Mouse (Mus musculus) kidney, postnatal 0 days (tissue): ENCODE measurements around the gene Cep135. TPM values are rescaled to one million over a fixed set of nuclear protein-coding genes. Genes with fewer than 3 reads are reported as not detected.
A peak's percentile ranks its signal among the peaks of the same experiment; 100 is the strongest.

Experiments
- ATAC-seq: fragments of 200-750 bp; cut with Nextera tagmentation; replicated peaks from 2 replicates; pipeline ENCODE4 v1.8.0; 2017; ENCODE audit warnings: low read depth, moderate number of reproducible peaks, moderate TSS enrichment, moderate library complexity; ENCODE audit not compliant: low FRiP score
- DNase-seq: peaks from one replicate; pipeline ENCODE4 v3.0.0-alpha.2; 2016; ENCODE audit warnings: low spot score
- H3K27ac ChIP-seq: fragments of 300-500 bp; sonication (generic); 2 replicates; pipeline ENCODE4 v1.5.1; 2014; ENCODE audit warnings: mild to moderate bottlenecking
- H3K27me3 ChIP-seq: fragments of 300-500 bp; sonication (generic); 2 replicates; pipeline ENCODE4 v1.6.1; 2014; ENCODE audit warnings: low read length, mixed read lengths; ENCODE audit not compliant: insufficient read depth
- H3K36me3 ChIP-seq: fragments of 300-500 bp; sonication (generic); 2 replicates; pipeline ENCODE4 v1.6.1; 2014; ENCODE audit warnings: low read length, mixed read lengths; ENCODE audit not compliant: insufficient read depth
- H3K4me1 ChIP-seq: fragments of 300-500 bp; sonication (generic); replicated peaks from 2 replicates; pipeline ENCODE4 v1.6.1; 2014; ENCODE audit warnings: antibody characterized with exemption, low read length, mixed read lengths; ENCODE audit not compliant: insufficient read depth
- H3K4me2 ChIP-seq: fragments of 300-500 bp; sonication (generic); 2 replicates; pipeline ENCODE4 v1.6.1; 2014; ENCODE audit warnings: mild to moderate bottlenecking, low read length, moderate library complexity, mixed read lengths
- H3K4me3 ChIP-seq: fragments of 300-500 bp; sonication (generic); replicated peaks from 2 replicates; pipeline ENCODE4 v1.5.1; 2014; ENCODE audit warnings: low read depth, low read length
- H3K9ac ChIP-seq: fragments of 300-500 bp; sonication (generic); 2 replicates; pipeline ENCODE4 v1.6.1; 2014; ENCODE audit warnings: low read depth, low read length
- H3K9me3 ChIP-seq: fragments of 300-500 bp; sonication (generic); replicated peaks from 2 replicates; pipeline ENCODE4 v1.6.1; 2016; ENCODE audit warnings: low read length, inconsistent platforms, mixed read lengths
- CTCF ChIP-seq: IDR thresholded peaks from 2 replicates; pipeline ENCODE4 v1.5.1; 2016; ENCODE audit warnings: antibody characterized with exemption, low read depth, mild to moderate bottlenecking, moderate library complexity
- WGBS: fragments of 180-500 bp; shearing (Covaris S2); extraction: QIAGEN DNeasy Blood & Tissue Kit; methylation state at CpG from one replicate; pipeline ENCODE4 v1.1.7; 2014; 5-methylcytosine and 5-hydroxymethylcytosine counted together
- polyA plus RNA-seq: library from polyadenylated mRNA; unstranded; fragments of >200 nt; fragmentation: Nextera tagmentation; extraction: Ambion mirVana; gene quantifications from 2 replicates; pipeline ENCODE4 v1.2.1, GENCODE M21; 2015

The Cep135 gene
- polyA plus RNA-seq, 1 experiment from 2014 or later, result 3.7 TPM

DNA sequence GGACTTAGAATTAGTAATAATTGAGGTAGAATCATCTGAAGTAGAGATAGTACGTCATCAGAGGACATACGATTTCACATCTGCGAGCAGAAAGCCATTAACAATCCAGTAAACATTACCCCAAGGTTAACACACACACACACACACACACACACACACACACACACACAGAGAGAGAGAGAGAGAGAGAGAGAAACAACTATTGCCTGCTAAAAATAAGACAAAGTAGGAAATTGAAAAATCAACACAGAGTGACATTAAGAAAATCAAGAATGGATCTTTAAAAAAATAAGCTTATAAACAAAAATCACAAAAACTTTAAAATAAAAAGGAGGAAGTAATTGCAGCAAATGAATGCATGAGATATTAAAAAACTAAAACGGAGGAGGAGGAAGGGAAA, 61.4 kb downstream of the Cep135 start:
- H3K9me3 ChIP-seq, result no peaks in the 10 kb centered on the region
- H3K4me1 ChIP-seq, result no peaks in the 10 kb centered on the region
- DNase-seq (no peak), ATAC-seq (no peak)
- no peak for TF ChIP-seq CTCF
- 56% methylated on average over 4 of the region's 4 CpGs for WGBS
- no peak overlapping the region for H3K9ac ChIP-seq
- no peak overlapping the region for H3K4me3 ChIP-seq
- H3K36me3 ChIP-seq, result 0 out of 2 replicates have a peak, but pooled peaks cover 3% of the 10 kb centered on the region
- H3K27ac ChIP-seq, result no peak overlapping the region
- no peak overlapping the region for H3K4me2 ChIP-seq
- no peaks in the 10 kb centered on the region for H3K27me3 ChIP-seq

GRCm38 (mm10) chr5:76651151-76651725, 62.7 kb downstream of the Cep135 start:
- H3K9me3 ChIP-seq, result no peaks in the 10 kb centered on the region
- H3K4me3 ChIP-seq, result no peak overlapping the region
- H3K9ac ChIP-seq, result no peak overlapping the region
- TF ChIP-seq CTCF, result no peak
- no peaks in the 10 kb centered on the region for H3K4me1 ChIP-seq
- DNase-seq, result no peak
- H3K4me2 ChIP-seq, result no peak overlapping the region
- H3K36me3 ChIP-seq, result no peaks in the 10 kb centered on the region
- ATAC-seq, result 0 out of 2 replicates have a peak, but pooled peaks have one; percentile 46
- H3K27me3 ChIP-seq, result no peaks in the 10 kb centered on the region
- 59% methylated on average over 5 of the region's 5 CpGs for WGBS
- H3K27ac ChIP-seq, result no peak overlapping the region

GRCm38 (mm10) chr5:76656212-76656611, 67.7 kb downstream of the Cep135 start, which contains the start of gene C530008M17Rik:
Gene C530008M17Rik (plus strand): TSS chr5:76656512.
- Histone ChIP-seq H3K27me3 (0 out of 2 replicates have a peak, but pooled peaks cover 4% of the 10 kb centered on the region), H3K27ac (peak within 1 kb of the TSS; percentile 68; the same call in 1 of the 2 replicates), H3K4me1 (no peaks in the 10 kb centered on the region), H3K9me3 (no peaks in the 10 kb centered on the region), H3K4me3 (peak within 1 kb of the TSS; percentile 78), H3K9ac (peak within 1 kb of the TSS; percentile 79), H3K36me3 (no peaks in the 10 kb centered on the region), H3K4me2 (peak within 1 kb of the TSS; percentile 99)
- 93% methylated on average over 2 of the region's 2 CpGs for WGBS
- no peak for TF ChIP-seq CTCF
- ATAC-seq, result no peak
- no peak for DNase-seq

- H3K4me1 ChIP-seq, result no peaks in the 10 kb centered on the region
- H3K9me3 ChIP-seq, result no peaks in the 10 kb centered on the region
- H3K4me2 ChIP-seq, result peak overlapping the region; percentile 99
- TF ChIP-seq CTCF, result peak; percentile 44; the same call in 1 of the 2 replicates
- under 1% methylated on average over 62 of the region's 80 CpGs for WGBS
- peak overlapping the region; percentile 78 for H3K4me3 ChIP-seq
- H3K27me3 ChIP-seq, result 0 out of 2 replicates have a peak, but pooled peaks cover 4% of the 10 kb centered on the region
- H3K36me3 ChIP-seq, result no peaks in the 10 kb centered on the region
- ATAC-seq (peak; percentile 90), DNase-seq (peak; percentile 81)
- peak overlapping the region; percentile 68 for H3K27ac ChIP-seq
- H3K9ac ChIP-seq, result peak overlapping the region; percentile 79
These were observed 69.0 kb downstream of the Cep135 start for GRCm38 (mm10) chr5:76657245-76658083.

GRCm38 (mm10) chr5:76658084-76658934, 69.8 kb downstream of the Cep135 start:
- WGBS, result 2% methylated on average over 37 of the region's 38 CpGs
- no peaks in the 10 kb centered on the region for H3K9me3 ChIP-seq
- no peaks in the 10 kb centered on the region for H3K36me3 ChIP-seq
- TF ChIP-seq CTCF, result no peak
- H3K27ac ChIP-seq, result peak overlapping the region; percentile 68
- peak overlapping the region; percentile 99 for H3K4me2 ChIP-seq
- H3K4me3 ChIP-seq, result peak overlapping the region; percentile 78
- DNase-seq, result peak; percentile 44
- ATAC-seq, result peak; percentile 77
- H3K27me3 ChIP-seq, result 0 out of 2 replicates have a peak, but pooled peaks cover 4% of the 10 kb centered on the region
- H3K4me1 ChIP-seq, result no peaks in the 10 kb centered on the region
- H3K9ac ChIP-seq, result peak overlapping the region; percentile 79
